ENCODE assay signal across 8 mouse cellular contexts in genomic region chr7:142428213-142428612, GRCm38 (mm10). TPM values are rescaled to one million over a fixed set of nuclear protein-coding genes. Genes with fewer than 3 reads are reported as not detected.
DNase-seq lines count a peak whose midpoint lies in the region; ATAC-seq and TF ChIP-seq lines count a peak whose summit lies in the region.

No protein-coding gene starts in this region.

- peak; percentile 52 for TF ChIP-seq CTCF in gastrocnemius, adult 2 months (IDR thresholded peaks at IDR 0.05)

- intact Hi-C loops in gastrocnemius, adult 2 months (cut with DNase I): loop anchor here (5.0 kb wide), 1 partner anchor 41 kb away; the partner anchor contains the start of gene Ctsd

- H3K4me1 ChIP-seq in embryonic facial prominence, embryonic 10.5 days: peaks cover 26% of the 10 kb centered on the region
- H3K4me1 ChIP-seq in limb, embryonic 11.5 days (ENCODE audit: control insufficient read depth, insufficient read depth, low read length): peaks cover 3% of the 10 kb centered on the region; the same call in 1 of the 2 replicates

- H3K36me3 ChIP-seq in embryonic facial prominence, embryonic 10.5 days (replicated peaks): no peaks in the 10 kb centered on the region
- H3K36me3 ChIP-seq in limb, embryonic 11.5 days (ENCODE audit: control insufficient read depth, insufficient read depth, low read length): no peaks in the 10 kb centered on the region

- no peak overlapping the region for H3K4me2 ChIP-seq in limb, embryonic 11.5 days (ENCODE audit: low read depth, severe bottlenecking)

- DNase-seq in gastrocnemius, adult 2 months: peak; percentile 61
- no peak for DNase-seq in gastrocnemius, adult 8-10 months (ENCODE audit: low spot score in 2 of 2)
- DNase-seq in ovary, postnatal 36 days (ENCODE audit: low spot score): peak; percentile 60
- DNase-seq in ovary, postnatal 14 days (ENCODE audit: low spot score): no peak
- DNase-seq in embryonic facial prominence, embryonic 10.5 days (ENCODE audit: low spot score): peak; percentile 88
- DNase-seq in limb, embryonic 11.5 days (ENCODE audit: low spot score): peak; percentile 90
- peak; percentile 61 for DNase-seq in thymus, postnatal 25 days
- DNase-seq in frontal cortex, postnatal 36 days (ENCODE audit: low spot score in 2 of 2): no peak

- H3K27ac ChIP-seq in gastrocnemius, adult 2 months: no peak overlapping the region
- H3K27ac ChIP-seq in embryonic facial prominence, embryonic 10.5 days (replicated peaks): peak overlapping the region; percentile 59
- no peak overlapping the region for H3K27ac ChIP-seq in limb, embryonic 11.5 days (replicated peaks; ENCODE audit: low read depth, low read length)

- no peaks in the 10 kb centered on the region for H3K9me3 ChIP-seq in embryonic facial prominence, embryonic 10.5 days
- no peaks in the 10 kb centered on the region for H3K9me3 ChIP-seq in limb, embryonic 11.5 days (ENCODE audit: control insufficient read depth, low read length)

- 3% methylated on average over 7 of the region's 7 CpGs for WGBS in embryonic facial prominence, embryonic 10.5 days
- WGBS in limb, embryonic 11.5 days: 3% methylated on average over 7 of the region's 7 CpGs

- no peaks in the 10 kb centered on the region; the same call in 1 of the 2 replicates for H3K27me3 ChIP-seq in embryonic facial prominence, embryonic 10.5 days (replicated peaks; ENCODE audit: low read depth, poor library complexity, severe bottlenecking)
- H3K27me3 ChIP-seq in limb, embryonic 11.5 days (ENCODE audit: control insufficient read depth, insufficient read depth, low read length): no peaks in the 10 kb centered on the region

- H3K9ac ChIP-seq in limb, embryonic 11.5 days (ENCODE audit: low read length): no peak overlapping the region

- no peak overlapping the region for H3K4me3 ChIP-seq in gastrocnemius, adult 2 months
- H3K4me3 ChIP-seq in embryonic facial prominence, embryonic 10.5 days: no peak overlapping the region
- no peak overlapping the region for H3K4me3 ChIP-seq in limb, embryonic 11.5 days (ENCODE audit: low read depth, low read length)

- peak; percentile 44; the same call in 1 of the 2 replicates for ATAC-seq in limb, embryonic 11.5 days (ENCODE audit: insufficient number of reproducible peaks, low FRiP score, low TSS enrichment, low read depth)

RNA-seq across cellular contexts. Expression of gene Syt8, which starts 6.4 kb away (rescaled TPM):
- not detected for total RNA-seq in gastrocnemius, adult 2 months (2021)
- not detected for total RNA-seq in gastrocnemius, adult 8-10 months (2022)
- not detected in 2 replicates for polyA plus RNA-seq in embryonic facial prominence, embryonic 10.5 days (2016; fragmentation: Nextera tagmentation; extraction: Ambion mirVana)
- polyA plus RNA-seq in limb, embryonic 11.5 days (2014; fragmentation: Nextera tagmentation; extraction: Ambion mirVana): 0.62 TPM in 1 of 2 replicates, not detected in the other

RNA-seq across cellular contexts. Expression of gene Tnni2, which starts 13.4 kb away (rescaled TPM):
- total RNA-seq in gastrocnemius, adult 2 months (2021): over 10,000 TPM; 15,929 to 19,962 TPM
- over 10,000 TPM; 16,943 to 22,105 (median 19,624) TPM for total RNA-seq in gastrocnemius, adult 8-10 months (2022)
- 1.7 and 2.5 TPM in 2 replicates for polyA plus RNA-seq in embryonic facial prominence, embryonic 10.5 days (2016; fragmentation: Nextera tagmentation; extraction: Ambion mirVana)
- polyA plus RNA-seq in limb, embryonic 11.5 days (2014; fragmentation: Nextera tagmentation; extraction: Ambion mirVana): 7.0 and 10.3 TPM in 2 replicates

RNA-seq across cellular contexts. Expression of gene Lsp1, which starts 32.4 kb away (rescaled TPM):
- total RNA-seq in gastrocnemius, adult 2 months (2021): 10 to 100 TPM; 25.8 to 47.3 TPM
- 10 to 100 TPM; 22.8 to 39.1 (median 34.1) TPM for total RNA-seq in gastrocnemius, adult 8-10 months (2022)
- 20.9 and 21.4 TPM in 2 replicates for polyA plus RNA-seq in embryonic facial prominence, embryonic 10.5 days (2016; fragmentation: Nextera tagmentation; extraction: Ambion mirVana)
- polyA plus RNA-seq in limb, embryonic 11.5 days (2014; fragmentation: Nextera tagmentation; extraction: Ambion mirVana): 22.8 and 23.3 TPM in 2 replicates

RNA-seq across cellular contexts. Expression of gene Ctsd, which starts 40.4 kb away (rescaled TPM):
- 100 to 1,000 TPM; 411 to 467 TPM for total RNA-seq in gastrocnemius, adult 2 months (2021)
- total RNA-seq in gastrocnemius, adult 8-10 months (2022): 100 to 1,000 TPM; 443 to 485 (median 471) TPM
- polyA plus RNA-seq in embryonic facial prominence, embryonic 10.5 days (2016; fragmentation: Nextera tagmentation; extraction: Ambion mirVana): 151 and 158 TPM in 2 replicates
- polyA plus RNA-seq in limb, embryonic 11.5 days (2014; fragmentation: Nextera tagmentation; extraction: Ambion mirVana): 133 and 139 TPM in 2 replicates

RNA-seq across cellular contexts. Expression of gene Gm49369, which starts 45.7 kb away (rescaled TPM):
- 1 to 10 TPM; 1.5 to 1.8 TPM for total RNA-seq in gastrocnemius, adult 2 months (2021)
- total RNA-seq in gastrocnemius, adult 8-10 months (2022): 1 to 10 TPM; 1.7 to 8.5 (median 4.8) TPM
- polyA plus RNA-seq in embryonic facial prominence, embryonic 10.5 days (2016; fragmentation: Nextera tagmentation; extraction: Ambion mirVana): not detected in 2 replicates
- polyA plus RNA-seq in limb, embryonic 11.5 days (2014; fragmentation: Nextera tagmentation; extraction: Ambion mirVana): 0.79 TPM in 1 of 2 replicates, not detected in the other

Comparison
In these comparisons a context has a peak if more than half of its experiments do, and no peak if none do; other contexts are left out.
1. DNase-seq: peak in gastrocnemius, adult 2 months (single experiment), ovary, postnatal 36 days (single experiment), embryonic facial prominence, embryonic 10.5 days (single experiment), limb, embryonic 11.5 days (single experiment) and thymus, postnatal 25 days (single experiment); none in gastrocnemius, adult 8-10 months (0 of 2), ovary, postnatal 14 days (single experiment) and frontal cortex, postnatal 36 days (0 of 2).